Mouse (Mus musculus) layer of hippocampus, adult 8-10 months (tissue): ENCODE data around the gene Coa4. TPM values are rescaled to one million over a fixed set of nuclear protein-coding genes. Genes with fewer than 3 reads are reported as not detected.
A peak's percentile ranks its signal among the peaks of the same experiment; 100 is the strongest.
"Not testable (repeated sequence)": the region's sequence is repeated elsewhere in the genome, so short reads cannot be mapped to it uniquely, and the experiment has no call there.

Source experiments
- DNase-seq, 2 experiments: peaks; one replicate each; pipeline ENCODE4 v3.0.0; 2022; ENCODE audit warnings: low spot score in 2 of 2
- total RNA-seq, 4 experiments: library from RNA; stranded (reverse); gene quantifications; 2 replicates each; pipeline ENCODE4 v1.2.4; 2022

The Coa4 gene
- total RNA-seq, 4 experiments from 2014 or later: 7.9 to 9.9 (median 9.2) TPM

- no peak for DNase-seq
Measured at GRCm38 (mm10) chr7:100559331-100559730, 22.5 kb downstream of the Coa4 start.

DNA sequence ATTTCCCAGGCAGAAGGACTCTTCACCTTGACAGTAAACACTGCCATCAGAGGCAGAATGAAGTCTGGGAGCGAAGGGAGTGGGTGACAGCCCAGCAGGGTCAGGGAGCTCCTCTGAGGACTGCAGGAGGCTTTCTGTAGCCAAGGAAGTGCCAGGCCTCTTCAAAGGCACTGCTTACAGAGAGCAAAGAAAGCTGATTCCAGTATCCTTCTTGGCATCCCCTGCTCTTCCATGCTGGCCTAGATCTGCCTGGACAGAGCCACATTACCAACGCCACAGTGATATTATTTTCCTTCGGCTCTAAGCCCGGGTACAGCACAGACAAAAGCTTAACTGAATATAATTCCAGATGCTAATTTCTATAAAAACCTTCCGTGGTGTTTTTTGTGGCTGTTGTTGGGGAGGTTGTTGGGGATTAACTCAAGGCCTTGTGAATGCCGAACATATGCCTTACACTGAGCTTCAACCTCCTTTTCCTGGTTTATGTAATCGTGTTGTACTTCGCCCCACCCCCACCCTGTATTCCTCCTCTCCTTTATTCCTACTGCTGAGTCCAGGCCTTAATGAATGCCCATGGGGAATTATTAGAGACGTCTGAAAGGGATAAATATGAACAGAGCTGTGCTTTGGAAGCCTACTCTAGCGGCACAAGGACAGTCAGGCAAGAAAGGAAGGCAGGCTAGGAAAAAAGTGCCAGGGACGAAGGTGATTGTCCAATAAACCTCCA, 25.2 kb downstream of the Coa4 start:
- no peak for DNase-seq

DNA sequence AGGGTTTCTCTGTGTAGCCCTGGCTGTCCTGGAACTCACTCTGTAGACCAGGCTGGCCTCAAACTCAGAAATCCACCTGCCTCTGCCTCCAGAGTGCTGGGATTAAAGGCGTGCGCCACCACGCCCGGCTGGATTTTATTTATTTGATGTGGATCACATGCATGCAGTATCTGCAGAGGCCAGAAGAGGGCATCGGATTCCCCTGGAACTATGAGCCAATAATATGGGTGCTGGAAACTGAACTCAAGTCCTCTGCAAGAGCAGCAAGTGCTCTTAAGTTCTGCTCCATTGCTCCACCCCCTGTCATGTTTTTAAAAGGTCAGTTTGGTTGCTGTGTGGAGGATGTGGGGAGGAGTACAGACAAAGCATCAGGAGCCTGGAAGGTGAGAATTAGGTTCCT, 30.4 kb downstream of the Coa4 start:
- DNase-seq: not testable (repeated sequence)

- DNase-seq: no peak
Measured at GRCm38 (mm10) chr7:100569907-100570306, 33.0 kb downstream of the Coa4 start.

- no peak for DNase-seq
Measured at GRCm38 (mm10) chr7:100570930-100571715, 34.3 kb downstream of the Coa4 start.

DNA sequence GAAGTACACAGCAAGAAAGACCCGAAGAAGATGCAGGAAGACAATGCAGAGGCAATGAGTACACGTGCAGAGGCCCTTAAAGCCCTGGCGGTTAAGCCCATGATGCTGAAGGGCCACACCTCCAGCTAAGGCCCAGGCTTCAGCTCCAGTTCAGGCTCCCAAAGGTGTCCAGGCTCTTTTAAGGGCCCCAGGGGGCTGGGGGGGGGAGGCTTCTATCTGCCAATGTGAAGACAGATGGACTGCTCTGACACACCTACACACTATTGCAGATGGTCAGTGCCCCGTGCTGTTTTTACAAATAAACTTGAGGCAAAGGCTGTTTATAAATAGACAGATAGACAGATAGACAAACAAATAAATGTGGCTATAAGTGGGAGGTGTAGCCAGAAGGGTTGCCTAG, 35.2 kb downstream of the Coa4 start:
- no peak for DNase-seq

DNA sequence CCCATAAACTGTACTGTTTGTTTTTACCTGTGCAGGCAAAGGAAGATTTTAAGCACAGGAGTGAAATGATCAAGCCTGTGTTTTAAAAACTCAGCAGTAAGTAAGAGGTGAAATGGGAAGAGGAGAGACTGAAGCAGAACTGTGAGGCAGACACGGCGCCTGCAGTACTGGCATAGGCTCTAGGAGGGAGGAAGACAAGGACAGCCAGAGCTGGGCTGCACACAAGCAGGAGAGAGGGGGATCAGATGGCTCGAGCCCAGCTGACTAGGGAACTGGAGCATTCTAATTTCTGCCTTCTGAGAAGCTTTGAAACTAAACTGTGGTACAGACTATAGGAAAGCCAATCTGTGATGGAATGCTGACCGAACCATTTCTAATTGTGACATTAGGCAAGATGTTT, 35.8 kb downstream of the Coa4 start:
- no peak for DNase-seq

DNA sequence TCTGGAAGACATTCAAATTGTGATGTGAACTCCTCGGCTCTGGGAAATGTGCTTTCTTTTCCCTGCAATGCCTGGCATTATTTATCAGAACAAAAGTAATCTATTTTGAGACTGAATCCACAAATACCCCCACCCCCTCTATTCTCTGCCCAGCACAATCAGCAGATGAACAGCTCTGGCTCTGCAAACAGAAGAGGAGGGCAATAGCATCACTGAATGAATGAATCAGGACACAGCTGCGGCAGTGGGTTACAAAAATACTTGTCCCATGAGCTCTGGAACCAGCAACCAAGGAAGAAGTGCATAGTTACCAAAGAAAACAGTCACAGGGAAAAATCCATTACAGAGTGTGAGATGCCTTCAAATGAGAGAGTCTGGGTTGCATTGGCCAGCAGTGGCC, 41.9 kb downstream of the Coa4 start:
- peak; percentile 29 to 36 for DNase-seq

- DNase-seq: no peak
Measured at GRCm38 (mm10) chr7:100582235-100582634, 45.4 kb downstream of the Coa4 start.

GRCm38 (mm10) chr7:100582727-100583236, 45.9 kb downstream of the Coa4 start:
- DNase-seq: peak; percentile 83 to 89

- no peak for DNase-seq
Measured at GRCm38 (mm10) chr7:100589816-100590215, 52.9 kb downstream of the Coa4 start.

Other genes starting within 250 kb of the Coa4 start
- 10 to 100 TPM; 19.8 to 27.6 (median 24.5) TPM for gene C2cd3, start 164.8 kb upstream of the Coa4 start, total RNA-seq
- 100 to 1,000 TPM; 136 to 154 (median 142) TPM for gene Ppme1, start 164.8 kb upstream of the Coa4 start, total RNA-seq
- 1 to 10 TPM; 2.1 to 2.9 (median 2.2) TPM for gene Ucp3, start 64.1 kb upstream of the Coa4 start, total RNA-seq
- 100 to 1,000 TPM in 2 of 4 experiments, 10 to 100 TPM in 2; 40.3 to 175 (median 106) TPM for gene Ucp2, start 43.7 kb upstream of the Coa4 start, total RNA-seq
- under 1 TPM in 3 of 4 experiments, not detected in 1; 0.38 to 0.98 (median 0.41) TPM for gene Dnajb13, start 22.1 kb upstream of the Coa4 start, total RNA-seq
- 100 to 1,000 TPM; 340 to 373 (median 364) TPM for gene Rab6a, start 70.3 kb downstream of the Coa4 start, total RNA-seq
- 10 to 100 TPM; 65.1 to 69.0 (median 66.7) TPM for gene Mrpl48, start 71.2 kb downstream of the Coa4 start, total RNA-seq
- gene Plekhb1, start 125.3 kb downstream of the Coa4 start, total RNA-seq: 100 to 1,000 TPM; 257 to 305 (median 270) TPM
- gene Fam168a, start 169.6 kb downstream of the Coa4 start, total RNA-seq: 100 to 1,000 TPM; 199 to 225 (median 213) TPM